Mouse (Mus musculus) spleen, adult 2 months (tissue): Measurements from ENCODE around the gene Adam23.

ENCODE experiments used
- CTCF ChIP-seq: fragments of 200-500 bp; IDR thresholded peaks from 2 replicates; pipeline ENCODE4 v1.5.1; 2011; ENCODE audit warnings: mild to moderate bottlenecking, inconsistent platforms; ENCODE audit not compliant: insufficient read depth, insufficient read length, insufficient replicate concordance; ENCODE audit errors: extremely low read depth
- POLR2A ChIP-seq: fragments of 200-500 bp; IDR thresholded peaks from 2 replicates; pipeline ENCODE4 v1.6.1; 2011; ENCODE audit warnings: low read depth, low read length, inconsistent platforms

DNA sequence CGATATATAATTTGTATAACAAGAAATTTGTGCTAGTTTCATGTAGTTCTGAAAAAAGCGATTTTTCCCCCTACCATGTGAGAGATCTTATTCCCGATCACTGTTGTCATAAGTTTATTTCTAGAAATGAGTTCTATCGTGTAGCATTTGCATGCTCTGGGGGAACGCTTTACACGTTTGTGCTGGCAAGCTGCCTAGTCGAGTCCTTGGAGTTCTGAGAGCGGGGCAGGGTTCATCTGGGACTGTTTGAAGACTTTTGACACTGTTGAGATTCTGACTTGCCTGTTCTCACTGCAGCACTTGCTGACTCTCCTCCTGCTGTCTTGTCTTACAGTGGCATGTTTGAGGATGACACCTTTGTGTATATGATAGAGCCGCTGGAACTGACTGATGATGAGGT lies 84.2 kb downstream of the Adam23 start:
- no peak for TF ChIP-seq CTCF
- TF ChIP-seq POLR2A: no peak
